Mouse (Mus musculus): ENCODE results near the gene Ndufaf2. TPM values are rescaled to one million over a fixed set of nuclear protein-coding genes. Genes with fewer than 3 reads are reported as not detected.

The Ndufaf2 gene
- total RNA-seq, 2 experiments from 2014 or later = 24.2 to 25.1 TPM

DNA sequence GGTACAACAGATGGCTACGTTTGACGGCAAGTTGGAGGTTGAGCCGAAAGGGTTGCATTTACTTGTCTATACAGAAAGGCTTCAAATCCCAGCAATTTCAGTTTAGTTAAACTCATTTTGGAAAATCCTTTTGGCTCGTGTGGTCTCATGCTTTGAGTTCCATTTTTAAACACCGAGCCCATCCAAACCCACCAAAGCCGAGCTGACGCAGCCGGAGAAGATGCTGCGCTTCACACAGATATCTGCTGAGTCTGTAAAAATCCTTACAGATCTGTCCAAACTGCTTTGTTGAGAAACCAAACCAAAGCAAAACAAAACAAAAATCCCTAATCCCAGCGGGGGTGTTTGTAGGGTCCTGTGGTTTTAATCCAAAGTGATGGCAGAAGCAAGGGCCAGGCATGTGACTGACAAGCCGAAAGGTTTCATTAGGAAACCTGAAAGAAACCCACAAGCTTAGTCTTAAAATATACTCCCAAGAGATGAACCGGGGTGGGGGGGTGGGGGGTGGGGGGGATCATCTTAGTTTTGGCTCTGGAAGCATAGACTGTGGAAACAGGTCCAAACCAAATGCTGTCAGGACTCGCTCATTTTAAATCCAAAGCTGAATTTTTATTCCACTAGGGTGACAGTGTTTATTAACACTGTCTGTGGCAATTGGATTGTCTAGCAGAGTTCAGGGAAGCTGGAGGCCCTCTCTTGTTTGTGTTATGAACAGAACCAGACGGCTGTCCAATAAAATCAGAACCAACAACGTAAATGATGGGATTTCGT, 181.4 kb downstream of the Ndufaf2 start:
- intact Hi-C loops (cut with DNase I) = no loop called here
- DNase-seq = no peak

DNA sequence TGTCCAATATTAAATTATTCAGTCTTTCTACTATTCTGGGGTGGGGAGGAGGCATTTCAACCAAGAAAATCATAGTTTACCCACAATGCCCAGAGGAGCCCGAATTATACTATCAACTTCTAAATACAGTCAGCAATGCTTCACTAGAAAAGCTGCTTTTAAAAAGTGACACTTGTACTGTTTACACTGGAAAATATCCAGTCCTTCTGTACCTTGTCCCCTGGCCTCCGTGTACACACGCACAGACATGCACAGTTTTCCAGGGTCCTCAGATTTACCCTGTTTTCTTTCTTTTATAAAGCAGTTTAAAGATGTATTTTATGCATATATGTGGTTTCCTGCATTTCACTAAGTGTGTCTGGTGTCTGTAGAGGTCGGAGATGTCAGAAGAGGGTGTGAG, 186.0 kb downstream of the Ndufaf2 start:
- intact Hi-C loops (cut with DNase I) = no loop called here
- no peak for DNase-seq

DNA sequence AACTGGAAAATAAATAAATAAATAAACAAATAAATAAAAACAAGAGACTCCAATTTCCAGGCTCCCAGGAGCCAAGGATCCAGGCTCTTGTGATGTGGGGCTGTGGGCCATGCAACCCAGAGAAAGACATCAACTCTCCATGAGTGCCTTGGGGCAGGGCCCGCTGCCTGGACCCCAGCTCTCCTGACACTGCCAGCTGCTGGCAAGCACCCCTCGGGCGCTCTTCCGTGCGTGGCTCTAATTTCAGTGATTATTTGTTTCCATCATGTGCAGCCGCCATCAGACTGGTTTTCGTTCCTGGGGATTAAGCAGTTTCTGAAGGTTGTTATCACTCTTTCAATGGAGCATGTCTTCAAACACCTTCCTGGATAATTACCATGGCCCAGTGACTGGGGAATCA, 186.6 kb downstream of the Ndufaf2 start:
- intact Hi-C loops (cut with DNase I) = no loop called here
- DNase-seq = no peak

DNA sequence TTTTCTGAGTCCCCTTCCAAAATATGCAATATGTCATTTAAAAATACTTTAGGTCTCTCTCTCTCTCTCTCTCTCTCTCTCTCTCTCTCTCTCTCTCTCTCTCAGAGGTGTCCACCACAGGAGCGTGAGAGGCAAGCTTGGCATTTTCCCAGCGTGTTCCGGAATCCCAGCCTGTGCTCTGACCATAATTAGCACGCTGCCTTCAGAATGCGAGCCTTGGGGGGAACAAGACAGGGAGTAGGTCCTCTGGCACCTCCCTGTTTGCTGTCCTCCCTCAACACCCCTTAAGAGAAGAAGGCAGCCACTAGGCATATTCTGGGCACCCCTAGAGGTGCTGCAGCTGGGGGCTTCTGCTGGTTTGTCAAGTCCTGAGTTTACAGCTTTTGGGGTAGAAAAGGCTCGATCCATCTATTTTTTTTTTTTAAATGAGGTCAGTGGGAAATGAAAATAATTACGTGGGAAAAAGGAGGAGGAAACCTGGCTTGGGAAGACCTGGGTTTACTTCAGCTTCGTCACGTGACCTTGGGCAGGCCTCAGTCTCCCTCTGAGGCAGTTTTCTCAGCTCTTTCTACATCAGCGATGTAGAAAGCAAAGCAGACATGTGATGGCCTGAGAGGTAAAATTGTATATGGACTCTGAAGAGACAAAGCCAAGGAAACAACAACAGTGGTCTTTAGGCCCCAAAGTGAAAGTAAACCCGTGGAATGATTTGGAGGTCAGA, 187.8 kb downstream of the Ndufaf2 start:
- intact Hi-C loops (cut with DNase I) = no loop called here
- peak; percentile 34 to 39 for DNase-seq

DNA sequence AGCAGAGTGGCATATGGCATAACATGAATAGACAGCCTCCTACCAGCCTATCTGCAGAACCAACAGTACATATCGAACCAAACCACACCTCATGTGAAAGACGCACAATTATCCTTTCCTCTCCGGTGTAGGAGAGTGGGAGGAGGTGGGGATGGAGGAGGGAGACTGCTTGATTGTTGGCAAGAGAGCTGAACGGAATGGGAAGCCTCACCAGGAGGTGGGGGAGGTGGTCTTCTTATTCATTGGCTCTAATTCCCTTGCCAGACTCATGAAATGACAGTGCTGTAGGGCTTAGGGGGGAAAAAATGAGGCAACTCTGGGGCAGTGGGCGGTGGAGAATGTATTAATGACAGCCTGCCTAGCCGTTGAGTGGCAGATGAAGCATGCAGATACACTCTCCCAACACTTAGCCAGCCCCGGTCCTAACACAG, 188.4 kb downstream of the Ndufaf2 start:
- DNase-seq = no peak
- intact Hi-C loops (cut with DNase I) = no loop called here

DNA sequence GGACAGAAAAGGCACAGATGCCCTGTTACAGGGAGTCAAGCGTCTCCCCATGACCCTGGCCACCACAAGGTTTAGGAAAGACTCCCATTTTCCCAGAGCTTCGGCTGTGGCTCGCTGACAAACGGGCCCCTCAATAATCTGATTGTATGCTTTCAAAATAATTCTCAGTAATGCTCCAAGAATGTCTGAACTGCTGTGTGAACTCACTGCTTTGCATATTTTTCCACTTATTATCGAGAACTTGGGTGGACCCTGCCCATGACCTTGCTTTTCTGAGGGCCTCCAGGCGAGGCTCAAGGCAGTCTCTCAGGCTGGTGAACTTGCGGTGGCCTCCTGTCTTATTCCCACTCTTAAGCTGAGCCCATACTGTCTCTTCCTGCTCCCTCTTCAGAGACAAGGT, 193.8 kb downstream of the Ndufaf2 start:
- intact Hi-C loops (cut with DNase I) = no loop called here
- DNase-seq = no peak

DNA sequence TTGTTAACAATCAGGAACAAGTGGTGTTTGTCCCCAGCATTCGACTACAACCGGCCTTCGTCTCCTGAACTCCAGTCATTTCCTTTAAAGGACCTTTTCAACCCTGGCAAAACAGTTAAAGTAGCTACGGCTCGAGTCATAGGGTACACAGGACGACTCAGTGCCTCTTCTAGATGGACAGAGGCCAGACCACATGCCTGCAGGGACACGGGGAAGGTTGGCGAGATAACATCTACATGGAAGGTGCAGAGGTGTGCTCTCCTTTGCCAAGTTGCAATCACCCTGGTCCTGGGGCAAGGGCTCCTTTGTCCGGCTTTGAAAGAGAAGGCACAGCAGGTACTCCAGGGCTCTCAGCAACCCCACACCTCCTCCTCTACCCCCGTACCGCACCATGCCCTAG, 195.0 kb downstream of the Ndufaf2 start:
- no peak for DNase-seq
- intact Hi-C loops (cut with DNase I) = no loop called here

DNA sequence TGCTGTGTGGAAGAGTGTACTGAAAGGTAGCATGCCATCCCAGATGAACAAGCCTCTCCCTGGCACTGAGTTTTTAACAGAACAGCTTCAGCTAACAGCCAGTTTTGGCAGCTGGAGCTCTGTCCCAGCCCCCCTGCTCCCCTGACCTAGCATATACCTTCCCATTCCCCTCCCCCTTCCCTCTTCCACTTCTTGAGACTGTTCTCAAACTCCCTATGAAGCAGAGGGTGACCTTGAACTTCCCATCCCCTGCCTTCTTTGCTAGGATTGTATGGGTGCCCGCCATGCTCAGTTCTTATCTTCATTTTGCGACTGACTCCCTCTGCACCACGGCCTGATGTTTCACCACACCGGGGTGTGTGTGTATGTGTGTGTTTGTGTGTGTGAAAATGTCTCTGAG, 195.7 kb downstream of the Ndufaf2 start:
- intact Hi-C loops (cut with DNase I) = no loop called here
- DNase-seq = no peak

DNA sequence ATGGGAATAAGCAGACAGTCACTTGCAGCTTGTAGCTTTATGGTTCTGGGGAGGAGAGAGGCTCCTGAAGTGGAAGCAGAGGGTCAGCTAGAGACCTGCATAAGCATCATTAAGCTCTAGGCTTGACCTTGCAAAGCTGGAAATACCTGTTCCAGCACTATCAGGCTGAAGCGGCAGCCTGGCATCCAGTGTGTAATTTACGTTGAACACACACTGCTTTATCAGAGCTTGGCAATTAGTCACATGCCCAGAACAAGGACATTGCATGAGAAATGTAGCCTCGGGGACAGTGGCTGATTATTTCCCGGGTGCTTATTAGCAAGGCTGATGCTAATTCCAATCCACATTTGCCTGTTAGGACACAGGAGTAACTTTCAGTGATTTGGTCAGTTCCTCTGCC, 196.5 kb downstream of the Ndufaf2 start:
- intact Hi-C loops (cut with DNase I) = no loop called here

DNA sequence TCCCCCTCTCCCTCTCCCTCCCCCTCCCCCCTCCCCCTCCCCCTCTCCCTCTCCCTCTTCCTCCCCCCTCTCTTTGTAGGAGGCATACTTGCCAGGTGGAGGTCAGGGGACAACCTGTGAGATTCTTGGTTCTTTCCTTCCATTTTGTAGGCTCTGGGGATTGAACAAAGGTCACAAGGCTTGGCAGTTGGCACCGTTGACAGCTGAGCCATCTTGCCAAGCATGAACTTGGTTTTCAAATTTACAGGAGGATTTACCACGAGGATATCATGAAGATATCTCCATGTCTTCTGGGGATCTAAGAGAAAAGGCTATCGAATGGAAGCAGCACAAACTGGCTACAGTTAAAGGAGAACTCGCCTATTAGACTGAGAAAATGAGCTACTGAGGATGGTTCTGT, 196.9 kb downstream of the Ndufaf2 start:
- no peak for DNase-seq
- intact Hi-C loops (cut with DNase I) = no loop called here

More for the DNA sequence above, 196.5 kb downstream of the Ndufaf2 start:
- DNase-seq = no peak

DNA sequence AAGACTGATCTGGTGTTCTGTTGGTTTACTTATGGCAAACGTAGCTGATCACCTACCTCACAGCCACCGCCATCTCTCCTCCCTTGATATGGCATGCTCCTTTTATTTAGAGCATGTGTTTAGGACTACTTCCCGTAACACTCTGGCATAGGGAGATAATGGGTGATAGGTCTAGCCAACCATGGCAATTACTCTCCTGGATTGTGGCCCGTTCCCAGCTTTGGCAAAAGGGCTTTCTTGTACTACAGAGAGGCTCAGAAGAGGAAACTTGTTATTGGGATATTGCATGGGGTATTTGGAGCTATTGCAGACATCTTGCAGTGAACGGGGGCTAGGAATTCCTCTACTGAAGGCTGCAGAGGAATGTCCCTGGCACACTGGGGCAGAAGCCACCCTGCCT, 197.9 kb downstream of the Ndufaf2 start:
- intact Hi-C loops (cut with DNase I) = no loop called here
- no peak for DNase-seq

DNA sequence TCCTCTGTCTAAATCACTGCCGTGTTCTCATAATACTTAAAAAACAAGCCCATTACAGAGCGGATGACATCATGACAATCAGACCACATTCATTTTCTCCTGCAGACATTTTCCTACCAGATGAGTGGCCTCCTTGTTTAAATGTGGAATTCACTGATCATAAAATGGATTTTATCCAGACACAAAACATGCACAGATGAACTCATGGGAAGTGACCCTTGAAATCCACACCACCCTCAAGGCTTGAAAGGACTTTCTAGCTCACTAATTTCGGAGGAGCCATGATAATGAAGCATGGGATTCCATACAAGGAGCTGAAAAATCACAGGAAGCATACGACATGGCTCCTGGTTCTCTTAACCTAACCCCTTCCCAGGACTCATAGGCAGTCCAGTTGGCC, 198.5 kb downstream of the Ndufaf2 start:
- intact Hi-C loops (cut with DNase I) = no loop called here
- no peak for DNase-seq

DNA sequence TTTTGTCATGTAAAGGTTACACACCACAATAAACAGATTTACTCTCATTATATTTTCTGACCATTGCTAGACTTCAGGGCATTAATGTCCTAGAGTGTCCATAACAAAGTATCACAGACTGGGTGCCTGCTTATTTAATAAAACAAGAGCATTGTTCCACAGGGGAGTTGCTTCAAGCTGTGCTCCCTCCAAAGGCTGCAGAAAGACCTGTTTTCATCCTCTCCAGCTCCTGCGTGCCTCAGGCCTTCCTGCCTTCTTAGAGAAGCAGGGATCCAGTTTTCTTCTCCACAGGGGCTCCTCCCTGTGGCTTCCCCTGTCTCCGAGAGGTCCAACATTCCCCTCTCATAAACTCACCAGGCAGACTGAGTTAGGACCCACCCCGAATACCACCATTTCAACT, 202.2 kb downstream of the Ndufaf2 start:
- intact Hi-C loops (cut with DNase I) = no loop called here
- DNase-seq = no peak

DNA sequence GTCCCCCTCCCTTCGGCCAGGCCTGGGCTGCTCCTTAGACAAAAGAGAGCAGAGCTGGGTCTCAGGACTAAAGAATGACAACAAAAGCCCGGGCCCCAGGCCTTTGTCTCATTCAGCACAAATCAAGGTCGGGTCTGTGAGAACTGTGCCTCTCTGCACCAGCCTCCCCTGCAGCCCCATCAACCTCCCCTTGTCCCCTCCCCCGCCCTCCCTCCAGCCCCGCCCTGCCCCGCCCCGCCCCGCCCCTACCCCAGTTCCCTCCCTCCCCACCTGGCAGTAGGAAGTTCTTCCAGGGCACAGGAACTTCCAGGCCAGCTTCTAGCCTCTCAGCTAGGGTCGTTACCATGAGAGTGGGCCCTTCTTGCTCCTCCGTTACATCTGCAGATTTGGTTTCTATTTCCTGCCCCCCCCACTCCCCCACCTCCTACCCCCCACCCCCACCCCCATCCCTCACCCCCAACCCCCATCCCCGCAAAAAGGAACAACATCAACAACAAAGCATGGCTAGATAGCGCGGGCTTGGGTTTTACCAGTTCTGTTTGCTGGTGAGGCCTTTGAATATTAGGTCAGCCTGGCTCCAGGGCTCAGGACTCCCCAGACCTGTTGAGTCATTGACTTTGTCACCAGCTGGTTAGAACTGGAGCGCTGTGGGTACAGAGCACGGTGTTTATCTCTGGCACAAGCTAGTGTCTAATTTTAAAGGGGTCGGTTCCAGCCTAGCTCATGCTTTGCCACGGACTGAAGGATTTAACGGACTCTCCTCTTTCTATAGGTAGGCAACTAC, 202.9 kb downstream of the Ndufaf2 start:
- no peak for DNase-seq
- intact Hi-C loops (cut with DNase I) = no loop called here

DNA sequence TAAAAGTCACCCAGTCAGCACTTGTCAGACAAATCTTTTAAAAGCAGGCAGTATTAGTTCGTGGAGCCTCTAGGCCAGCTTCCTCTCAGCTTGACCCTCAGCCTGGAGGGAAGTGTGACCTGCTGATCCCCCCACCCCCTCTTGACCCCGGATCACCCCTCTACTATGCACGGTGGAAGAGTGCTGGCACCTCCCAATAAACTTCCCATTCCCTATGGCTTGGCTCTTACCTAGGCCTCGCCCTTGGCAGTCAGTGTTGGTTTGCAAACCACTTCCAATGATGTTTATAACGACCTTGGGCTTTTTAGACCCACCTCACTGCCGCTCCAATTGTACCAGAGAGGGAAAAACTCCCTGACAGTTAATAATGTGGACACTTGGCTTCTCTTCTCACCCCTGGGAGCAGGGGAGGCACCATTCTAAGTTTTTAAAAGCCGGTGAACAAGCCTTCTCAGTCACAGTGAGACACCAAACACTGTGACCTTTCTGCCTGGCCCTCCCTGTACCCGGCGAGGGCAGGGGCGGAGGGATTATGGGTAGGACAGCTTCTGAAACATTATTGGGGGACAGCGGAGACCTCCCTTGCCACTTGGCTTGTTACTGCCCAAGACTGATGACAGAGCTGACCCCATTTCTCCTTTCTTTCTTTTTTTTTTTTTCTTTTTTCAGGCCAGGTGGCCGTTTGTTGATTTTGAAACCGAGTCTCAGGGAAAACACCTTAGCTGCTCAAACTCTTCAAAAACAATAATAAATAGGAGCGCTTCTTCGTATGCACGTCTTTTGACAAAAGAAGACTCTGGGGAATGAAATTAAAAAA, 203.8 kb downstream of the Ndufaf2 start:
- intact Hi-C loops (cut with DNase I) = no loop called here
- DNase-seq = no peak

DNA sequence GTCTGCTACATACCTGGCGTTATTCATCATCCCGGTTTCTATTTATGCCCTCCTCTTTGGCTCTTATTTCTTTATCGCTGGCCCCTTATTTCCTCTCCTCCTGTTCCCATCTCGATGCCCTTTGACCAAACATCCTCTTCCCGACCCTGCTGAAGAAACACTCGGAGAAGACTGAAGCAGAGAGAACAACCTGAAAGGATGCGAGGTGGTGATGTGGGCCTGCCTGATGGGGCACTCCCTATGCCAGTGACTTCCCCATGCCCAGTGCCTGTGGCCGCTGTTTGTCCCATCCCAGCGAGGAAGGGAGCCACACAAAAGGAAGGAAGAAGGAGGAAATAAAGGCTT, 204.4 kb downstream of the Ndufaf2 start:
- intact Hi-C loops (cut with DNase I) = no loop called here
- no peak for DNase-seq

Other genes with a start within 250 kb of the Ndufaf2 start
- 10 to 100 TPM; 27.8 to 30.0 TPM for gene Smim15, start 114.2 kb downstream of the Ndufaf2 start, total RNA-seq (2021)
- 10 to 100 TPM; 12.9 to 15.2 TPM for gene Ercc8, start 108 bp upstream of the Ndufaf2 start, total RNA-seq (2021)
- under 1 TPM; 0.41 to 0.50 TPM for gene Elovl7, start 55.8 kb upstream of the Ndufaf2 start, total RNA-seq (2021)
- 1 to 10 TPM; 2.3 to 2.5 TPM for gene Depdc1b, start 157.7 kb upstream of the Ndufaf2 start, total RNA-seq (2021)

Data from heart, postnatal 10 days (tissue).